Mouse (Mus musculus): ENCODE results near the gene Runx1. TPM values are rescaled to one million over a fixed set of nuclear protein-coding genes. Genes with fewer than 3 reads are reported as not detected.

Gene Runx1
- polyA plus RNA-seq, 1 experiment from 2014 or later: 2.7 TPM

- Histone ChIP-seq H3K9me3 (no peaks in the 10 kb centered on the region), H3K36me3 (replicated peaks) (no peaks in the 10 kb centered on the region), H3K27me3 (no peaks in the 10 kb centered on the region), H3K4me2 (no peak overlapping the region), H3K9ac (no peak overlapping the region), H3K4me3 (replicated peaks) (no peak overlapping the region), H3K4me1 (peaks cover 5% of the 10 kb centered on the region; the same call in 1 of the 2 replicates), H3K27ac (no peak overlapping the region)
- 91% methylated on average over 3 of the region's 3 CpGs for WGBS
- no peak for ATAC-seq (ENCODE audit: low FRiP score)
Observed at GRCm38 (mm10) chr16:92850416-92850815, 24.5 kb upstream of the Runx1 start.

DNA sequence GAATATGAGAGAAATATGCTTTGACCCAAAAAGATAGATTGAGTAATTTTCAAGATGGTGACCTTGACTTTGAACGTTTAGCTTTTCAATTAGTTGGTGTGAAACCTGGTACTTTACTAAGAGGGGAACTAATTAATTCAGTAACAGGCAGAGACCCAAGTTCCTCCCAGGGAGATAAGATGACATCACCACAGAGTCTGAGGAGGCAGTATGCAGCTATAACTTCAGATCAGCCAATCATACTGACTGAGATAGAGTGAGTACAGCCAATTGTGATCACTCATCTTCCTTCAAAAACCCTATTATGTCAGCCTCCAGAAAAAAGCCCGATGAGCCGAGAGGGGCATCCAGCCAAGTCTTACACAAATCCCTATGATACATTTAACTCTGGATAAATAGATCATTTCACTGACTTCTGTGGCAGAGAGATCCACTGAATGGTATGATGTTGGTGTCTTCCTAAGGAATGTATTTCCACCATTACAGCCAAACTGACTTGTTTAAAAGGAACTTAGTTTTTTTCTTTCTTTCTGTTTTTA, 21.9 kb upstream of the Runx1 start:
- no peak for ATAC-seq (ENCODE audit: low FRiP score)

DNA sequence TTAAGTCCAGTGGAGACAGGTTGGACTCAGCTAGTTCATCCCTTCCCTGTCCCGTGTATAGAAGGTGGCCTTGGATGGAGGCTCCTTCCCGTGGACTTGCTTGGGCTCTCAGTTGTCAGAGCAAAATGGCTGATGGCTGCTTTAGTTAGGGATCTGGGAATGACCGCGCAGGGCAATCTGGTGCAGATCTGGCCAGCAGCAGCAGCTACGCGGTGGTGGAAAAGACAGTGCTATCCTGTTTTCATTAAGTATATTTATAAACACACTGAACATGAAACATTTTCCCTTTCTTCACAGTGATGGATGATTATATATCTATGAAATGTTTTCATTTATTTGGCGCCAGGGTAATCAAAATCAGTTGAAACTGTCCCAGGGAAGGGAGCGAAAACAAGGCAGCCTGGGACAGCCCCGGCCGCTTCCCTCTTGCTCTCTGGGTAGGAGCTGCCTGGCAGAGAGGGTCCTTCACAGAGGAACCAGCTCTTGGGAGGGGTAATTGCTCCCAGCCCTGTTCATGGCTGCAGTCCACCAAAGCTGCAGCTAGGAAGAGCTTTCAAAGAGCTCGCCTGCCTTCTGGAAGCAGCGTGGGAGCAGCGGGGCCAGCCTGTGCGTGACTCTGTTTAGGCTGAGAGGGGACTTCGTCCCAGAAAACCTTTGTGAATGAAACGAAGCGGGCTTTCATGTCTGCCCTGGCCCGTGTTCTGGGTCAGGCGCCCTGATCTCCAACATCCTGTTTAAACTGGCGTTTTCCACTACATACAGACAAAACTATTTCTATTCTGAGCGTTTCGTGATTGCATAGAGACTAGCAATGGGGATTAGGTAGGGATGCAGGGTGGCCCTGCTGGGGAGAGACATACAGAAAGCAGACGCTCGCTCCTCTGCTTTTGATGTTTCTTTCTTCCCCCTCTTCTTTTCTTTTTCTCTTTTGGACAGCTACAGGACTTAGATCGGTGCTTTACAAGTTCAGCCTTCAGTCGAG, 19.6 kb upstream of the Runx1 start:
- Histone ChIP-seq H3K36me3 (replicated peaks) (no peaks in the 10 kb centered on the region), H3K9ac (no peak overlapping the region), H3K27ac (no peak overlapping the region), H3K4me1 (peaks cover 5% of the 10 kb centered on the region; the same call in 1 of the 2 replicates), H3K9me3 (no peaks in the 10 kb centered on the region), H3K27me3 (no peaks in the 10 kb centered on the region), H3K4me2 (peak overlapping the region; percentile 22), H3K4me3 (replicated peaks) (no peak overlapping the region)
- WGBS: 51% methylated on average over 26 of the region's 26 CpGs
- no peak for ATAC-seq (ENCODE audit: low FRiP score)

More for the DNA sequence above, 21.9 kb upstream of the Runx1 start:
- H3K4me2 ChIP-seq: no peak overlapping the region
- no peaks in the 10 kb centered on the region for H3K27me3 ChIP-seq
- WGBS: 84% methylated on average over 3 of the region's 3 CpGs
- H3K36me3 ChIP-seq (replicated peaks): no peaks in the 10 kb centered on the region
- peaks cover 5% of the 10 kb centered on the region; the same call in 1 of the 2 replicates for H3K4me1 ChIP-seq
- no peaks in the 10 kb centered on the region for H3K9me3 ChIP-seq
- no peak overlapping the region for H3K4me3 ChIP-seq (replicated peaks)
- no peak overlapping the region for H3K9ac ChIP-seq
- H3K27ac ChIP-seq: no peak overlapping the region

GRCm38 (mm10) chr16:92838709-92839108, 12.8 kb upstream of the Runx1 start:
- H3K9me3 ChIP-seq: no peaks in the 10 kb centered on the region
- no peak for ATAC-seq (ENCODE audit: low FRiP score)
- H3K4me2 ChIP-seq: no peak overlapping the region
- H3K27me3 ChIP-seq: no peaks in the 10 kb centered on the region
- no peaks in the 10 kb centered on the region for H3K36me3 ChIP-seq (replicated peaks)
- no peaks in the 10 kb centered on the region for H3K4me1 ChIP-seq
- no peak overlapping the region for H3K4me3 ChIP-seq (replicated peaks)
- no peak overlapping the region for H3K9ac ChIP-seq
- no peak overlapping the region for H3K27ac ChIP-seq

- Histone ChIP-seq H3K4me2 (no peak overlapping the region), H3K4me3 (replicated peaks) (no peak overlapping the region), H3K9ac (no peak overlapping the region), H3K9me3 (no peaks in the 10 kb centered on the region), H3K27ac (no peak overlapping the region), H3K36me3 (replicated peaks) (no peaks in the 10 kb centered on the region), H3K27me3 (no peaks in the 10 kb centered on the region), H3K4me1 (peaks cover 15% of the 10 kb centered on the region)
- no peak for ATAC-seq (ENCODE audit: low FRiP score)
- 90% methylated on average over 2 of the region's 2 CpGs for WGBS
Observed at GRCm38 (mm10) chr16:92831341-92831740, 5.4 kb upstream of the Runx1 start.

DNA sequence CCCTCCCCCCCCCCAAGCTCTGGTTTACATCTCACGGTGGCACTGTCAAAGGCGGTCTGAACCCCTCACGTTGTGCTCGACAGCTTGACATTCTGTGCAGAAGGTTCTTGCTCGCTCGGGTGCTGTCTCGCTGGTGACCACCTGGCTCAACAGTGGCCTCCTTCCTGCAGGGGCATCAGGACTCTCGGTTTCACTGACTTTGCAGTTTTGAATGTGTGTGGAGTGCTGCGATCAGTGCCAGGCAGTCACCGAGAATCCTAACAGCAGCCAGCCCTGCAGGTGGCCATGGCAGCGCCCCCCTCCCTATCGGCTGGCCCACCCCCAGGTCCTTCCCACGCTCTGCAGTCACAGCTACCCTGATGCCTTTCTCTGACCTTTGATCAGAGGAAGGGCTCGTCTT, 4.5 kb upstream of the Runx1 start:
- no peaks in the 10 kb centered on the region for H3K27me3 ChIP-seq
- H3K4me1 ChIP-seq: peaks cover 15% of the 10 kb centered on the region
- no peak overlapping the region for H3K4me2 ChIP-seq
- no peaks in the 10 kb centered on the region for H3K36me3 ChIP-seq (replicated peaks)
- no peaks in the 10 kb centered on the region for H3K9me3 ChIP-seq
- no peak for ATAC-seq (ENCODE audit: low FRiP score)
- no peak overlapping the region for H3K9ac ChIP-seq
- H3K4me3 ChIP-seq (replicated peaks): no peak overlapping the region
- H3K27ac ChIP-seq: no peak overlapping the region
- 63% methylated on average over 14 of the region's 14 CpGs for WGBS

- Histone ChIP-seq H3K4me3 (replicated peaks) (no peak overlapping the region), H3K27me3 (no peaks in the 10 kb centered on the region), H3K9me3 (no peaks in the 10 kb centered on the region), H3K36me3 (replicated peaks) (no peaks in the 10 kb centered on the region), H3K4me2 (no peak overlapping the region), H3K27ac (no peak overlapping the region), H3K9ac (no peak overlapping the region), H3K4me1 (peaks cover 16% of the 10 kb centered on the region)
- 30% methylated on average over 8 of the region's 8 CpGs for WGBS
- ATAC-seq (ENCODE audit: low FRiP score): no peak
Observed at GRCm38 (mm10) chr16:92828308-92828862, 2.4 kb upstream of the Runx1 start.

- H3K9ac ChIP-seq: no peak overlapping the region
- H3K4me2 ChIP-seq: no peak overlapping the region
- H3K4me3 ChIP-seq (replicated peaks): no peak overlapping the region
- H3K4me1 ChIP-seq: peaks cover 19% of the 10 kb centered on the region
- no peak overlapping the region for H3K27ac ChIP-seq
- H3K27me3 ChIP-seq: no peaks in the 10 kb centered on the region
- H3K36me3 ChIP-seq (replicated peaks): no peaks in the 10 kb centered on the region
- ATAC-seq (ENCODE audit: low FRiP score): no peak
- H3K9me3 ChIP-seq: no peaks in the 10 kb centered on the region
- WGBS: 53% methylated on average over 7 of the region's 7 CpGs
Observed at GRCm38 (mm10) chr16:92827663-92828307, 1.8 kb upstream of the Runx1 start.

- peaks cover 19% of the 10 kb centered on the region for H3K4me1 ChIP-seq
- no peaks in the 10 kb centered on the region for H3K27me3 ChIP-seq
- 90% methylated on average over 6 of the region's 6 CpGs for WGBS
- H3K9me3 ChIP-seq: no peaks in the 10 kb centered on the region
- no peak overlapping the region for H3K4me2 ChIP-seq
- H3K4me3 ChIP-seq (replicated peaks): no peak overlapping the region
- no peak overlapping the region for H3K9ac ChIP-seq
- H3K36me3 ChIP-seq (replicated peaks): no peaks in the 10 kb centered on the region
- no peak for ATAC-seq (ENCODE audit: low FRiP score)
- no peak overlapping the region for H3K27ac ChIP-seq
Observed at GRCm38 (mm10) chr16:92826683-92827082, 734 bp upstream of the Runx1 start.

GRCm38 (mm10) chr16:92825204-92825843, 625 bp downstream of the Runx1 start:
- H3K36me3 ChIP-seq (replicated peaks): no peaks in the 10 kb centered on the region
- no peak overlapping the region for H3K27ac ChIP-seq
- H3K9me3 ChIP-seq: no peaks in the 10 kb centered on the region
- no peaks in the 10 kb centered on the region for H3K27me3 ChIP-seq
- H3K4me3 ChIP-seq (replicated peaks): no peak overlapping the region
- H3K9ac ChIP-seq: no peak overlapping the region
- ATAC-seq (ENCODE audit: low FRiP score): no peak
- H3K4me1 ChIP-seq: peaks cover 17% of the 10 kb centered on the region
- no peak overlapping the region for H3K4me2 ChIP-seq
- WGBS: 87% methylated on average over 18 of the region's 18 CpGs

- Histone ChIP-seq H3K27ac (no peak overlapping the region), H3K9ac (no peak overlapping the region), H3K9me3 (no peaks in the 10 kb centered on the region), H3K27me3 (no peaks in the 10 kb centered on the region), H3K36me3 (replicated peaks) (no peaks in the 10 kb centered on the region), H3K4me1 (peaks cover 14% of the 10 kb centered on the region), H3K4me2 (no peak overlapping the region), H3K4me3 (replicated peaks) (no peak overlapping the region)
- WGBS: 93% methylated on average over 9 of the region's 9 CpGs
- no peak for ATAC-seq (ENCODE audit: low FRiP score)
Observed at GRCm38 (mm10) chr16:92824723-92825203, 1.2 kb downstream of the Runx1 start.

Measured in forebrain, embryonic 12.5 days (tissue).